Mouse (Mus musculus) T-helper 1 cell (primary cell): ENCODE data around the gene Lrrc15.

ENCODE experiments used
- in situ Hi-C: fragments of 300-600 bp; cut with MboI, MseI; formaldehyde crosslinking; loops from one replicate; pipeline ENCODE4 v1.15.1; 2025; ENCODE audit warnings: high pct_unique_total_duplicates

Lrrc15 gene

DNA sequence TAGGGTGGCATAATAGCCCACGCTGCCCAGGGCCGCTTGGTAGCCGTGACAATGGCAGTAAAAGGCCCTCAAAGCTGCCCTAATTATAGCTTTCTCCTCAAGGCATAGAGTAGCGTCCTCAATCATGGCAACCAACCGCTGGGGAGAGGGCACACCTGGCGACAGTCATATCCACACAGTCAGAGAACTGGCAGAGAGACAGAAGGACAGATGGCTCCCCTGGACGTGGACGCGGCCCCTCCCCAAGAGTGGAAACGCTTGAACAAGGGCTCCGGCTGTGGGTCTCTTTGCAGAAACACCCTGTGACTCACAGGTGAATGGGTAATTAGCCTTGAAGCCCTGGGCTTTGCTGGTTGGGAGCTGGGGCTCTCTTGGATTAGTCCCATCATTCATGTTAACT lies 4.7 kb downstream of the Lrrc15 start:
- in situ Hi-C loops, result no loop called here

DNA sequence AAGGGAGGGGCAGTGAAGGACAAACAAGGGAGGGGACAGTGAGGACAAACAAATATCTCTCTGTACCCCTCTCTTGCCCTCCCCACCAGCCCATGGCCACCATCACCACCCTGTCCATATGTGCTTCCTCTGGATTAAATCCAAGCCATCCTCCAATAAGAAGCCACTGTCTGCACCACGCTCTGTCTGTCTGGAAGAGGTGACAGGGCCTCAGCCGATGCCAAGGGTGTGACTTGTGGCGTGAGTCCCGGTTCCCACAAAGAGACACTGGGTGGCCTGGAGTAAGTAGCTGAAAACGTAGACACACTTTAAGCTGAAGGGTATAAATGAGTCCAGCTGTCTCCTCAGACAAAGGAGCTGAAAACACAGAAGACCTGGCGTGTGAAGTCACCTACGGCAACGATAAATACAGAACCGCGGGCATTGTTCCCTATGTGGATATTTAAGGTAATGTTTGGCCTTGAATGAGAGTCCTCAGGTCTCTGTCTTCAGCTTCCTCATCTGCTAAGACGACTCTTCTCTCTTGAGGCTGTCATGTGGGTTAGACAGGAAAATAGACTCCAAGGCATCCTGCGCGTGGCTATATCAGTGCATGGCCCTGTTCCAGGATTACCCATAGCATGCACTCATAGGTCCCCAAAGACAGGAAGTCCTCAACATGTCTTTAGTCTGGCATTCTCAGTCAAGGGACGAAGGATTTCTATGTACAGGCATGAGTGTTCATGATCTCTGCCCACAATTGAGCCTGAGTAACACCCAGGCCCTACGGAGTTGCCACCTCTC lies 7.3 kb downstream of the Lrrc15 start:
- in situ Hi-C loops, result no loop called here

- in situ Hi-C loops, result no loop called here
Measured at GRCm38 (mm10) chr16:30273065-30273464, 10.0 kb downstream of the Lrrc15 start.

DNA sequence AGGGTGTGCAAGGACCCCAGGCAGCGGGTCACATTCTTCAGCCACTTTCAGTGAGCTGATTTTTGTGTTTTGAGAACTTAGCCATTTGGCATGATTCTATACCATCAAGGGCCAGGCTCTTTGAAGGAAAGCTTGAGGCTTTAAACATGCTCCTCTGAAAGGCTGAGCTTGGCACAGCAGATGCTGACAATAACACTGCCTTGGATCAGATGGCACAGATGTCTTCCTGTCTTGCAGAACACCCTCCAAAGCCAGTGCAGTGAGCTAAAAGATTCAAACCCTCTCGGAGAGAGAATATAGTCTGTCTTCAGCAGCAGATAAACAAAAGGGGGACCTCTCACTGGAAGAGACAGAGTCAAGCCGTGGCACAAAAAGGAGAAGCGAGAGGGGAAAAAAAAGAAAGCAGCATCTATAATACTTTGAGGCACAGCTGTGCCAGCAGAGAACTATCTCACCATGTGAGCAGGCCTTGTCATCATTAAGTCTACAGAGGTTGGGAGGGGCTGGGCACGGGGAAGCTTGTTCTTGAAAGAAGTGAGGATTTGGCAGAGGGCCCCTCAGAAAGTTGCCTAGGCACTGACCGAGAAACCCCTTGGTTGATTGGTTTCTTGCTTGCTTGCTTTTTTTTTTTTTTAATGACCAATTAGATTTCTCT lies 11.0 kb downstream of the Lrrc15 start:
- in situ Hi-C loops, result no loop called here

DNA sequence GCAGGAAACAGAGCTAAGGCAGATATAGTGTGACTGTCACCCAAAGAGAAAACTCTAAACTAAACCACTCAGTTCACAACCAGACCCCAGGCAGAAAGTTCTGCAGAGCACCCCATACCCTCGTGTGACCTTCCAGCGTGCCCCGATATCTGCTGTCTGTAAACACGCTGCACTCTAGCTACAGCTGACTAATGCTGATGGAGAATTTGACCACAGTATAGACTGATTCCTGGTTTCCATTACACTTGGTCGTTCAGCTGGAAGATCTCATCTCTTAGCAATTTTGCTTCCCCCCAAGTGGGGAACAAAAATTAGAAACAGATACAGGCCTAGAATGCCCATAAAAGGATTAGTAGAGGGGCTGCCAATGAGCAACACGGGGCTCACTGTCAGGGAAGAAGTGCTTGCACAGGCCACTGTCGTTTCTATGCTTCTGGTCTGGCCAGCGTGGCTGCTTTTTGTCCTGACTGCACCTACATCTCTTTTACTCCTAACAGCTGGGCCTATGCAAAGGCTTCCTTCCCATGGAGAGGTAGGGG lies 11.8 kb downstream of the Lrrc15 start:
- in situ Hi-C loops, result no loop called here

- in situ Hi-C loops, result no loop called here
Measured at GRCm38 (mm10) chr16:30267359-30267758, 15.7 kb downstream of the Lrrc15 start, which contains the start of gene Cpn2. Gene Cpn2, minus strand, starts transcription at chr16:30267499.

GRCm38 (mm10) chr16:30266561-30266960 lies 16.5 kb downstream of the Lrrc15 start:
- in situ Hi-C loops, result no loop called here

DNA sequence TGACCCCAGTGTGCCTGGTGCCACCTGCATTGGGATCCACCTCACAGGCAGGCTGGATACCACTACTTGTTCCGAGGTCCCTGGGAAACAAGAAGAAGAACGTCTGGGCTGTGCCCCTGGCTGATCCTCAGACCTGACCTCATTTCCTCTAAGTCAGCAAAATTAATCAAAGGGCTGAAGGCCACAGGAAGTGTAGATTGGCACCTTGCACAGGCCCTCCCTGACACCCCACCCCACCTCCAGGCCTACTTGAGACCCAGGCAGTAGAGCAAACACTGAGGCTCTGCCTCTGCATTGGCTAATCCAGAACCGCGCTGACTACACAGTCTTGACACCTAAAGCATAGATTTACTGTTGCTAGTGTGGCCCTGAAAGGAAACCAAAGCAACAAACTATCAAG lies 17.4 kb downstream of the Lrrc15 start:
- in situ Hi-C loops, result no loop called here

DNA sequence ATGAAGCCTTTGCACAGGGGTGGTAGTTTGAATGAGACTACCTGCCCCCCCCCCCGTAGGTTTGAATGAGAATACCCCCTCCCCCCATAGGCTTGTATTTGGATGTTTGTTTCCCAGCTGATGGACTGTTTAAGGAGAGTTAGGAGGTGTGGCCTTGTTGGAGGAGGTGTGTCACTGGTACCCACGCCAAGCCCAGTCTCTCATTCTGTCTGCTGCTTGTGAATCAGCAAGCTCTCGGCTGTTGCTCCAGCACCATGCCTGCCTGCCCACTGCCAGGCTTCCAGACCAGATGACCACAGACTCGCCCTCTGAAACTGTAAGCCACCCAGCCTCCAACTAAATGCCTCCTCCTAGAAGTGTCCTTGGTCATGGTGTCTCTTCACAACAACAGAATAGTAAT lies 19.9 kb downstream of the Lrrc15 start:
- in situ Hi-C loops, result loop anchor here (5.0 kb wide), 1 partner anchor 259 kb away; no protein-coding TSS in a partner anchor

DNA sequence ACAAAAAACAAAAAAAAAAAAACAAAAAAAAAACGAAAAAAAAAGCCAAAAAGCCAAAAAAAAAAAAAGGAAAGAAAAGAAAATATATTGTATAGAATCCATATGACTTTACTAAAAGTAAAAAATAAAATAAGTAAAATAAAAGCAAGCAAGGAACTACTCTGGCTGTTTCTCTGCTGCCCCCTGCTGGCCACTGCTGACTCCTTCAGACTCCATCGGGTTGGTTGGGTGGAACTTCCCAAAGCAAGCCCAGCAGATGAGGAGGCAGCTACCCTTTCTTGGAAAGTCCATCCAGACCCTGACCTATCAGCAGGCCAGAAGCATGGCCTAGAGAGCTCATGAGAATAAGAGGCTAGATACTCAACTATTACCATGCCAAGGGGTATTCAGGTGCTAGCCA lies 20.4 kb downstream of the Lrrc15 start:
- in situ Hi-C loops, result loop anchor here (5.0 kb wide), 1 partner anchor 260 kb away; no protein-coding TSS in a partner anchor

DNA sequence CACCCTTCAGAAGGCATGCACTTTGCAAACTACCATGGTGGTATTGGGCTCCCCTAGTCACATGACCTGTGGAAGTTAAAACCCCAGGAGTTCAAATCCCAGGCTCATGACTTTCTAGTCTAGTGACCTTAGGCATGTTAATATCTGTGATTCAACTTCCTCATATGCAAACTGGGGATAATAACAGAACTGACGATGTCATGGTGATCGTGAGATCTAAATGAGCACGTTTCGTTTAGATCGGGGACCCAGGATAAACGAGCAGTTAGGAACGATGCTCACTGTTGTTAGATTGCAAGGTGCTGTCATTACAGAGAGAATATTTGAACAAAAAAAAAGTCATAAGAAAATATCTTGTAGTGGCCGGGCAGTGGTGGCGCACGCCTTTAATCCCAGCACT lies 20.9 kb downstream of the Lrrc15 start:
- in situ Hi-C loops, result loop anchor here (5.0 kb wide), 1 partner anchor 260 kb away; no protein-coding TSS in a partner anchor

GRCm38 (mm10) chr16:30261341-30261740 lies 21.7 kb downstream of the Lrrc15 start:
- in situ Hi-C loops, result loop anchor here (5.0 kb wide), 1 partner anchor 261 kb away; no protein-coding TSS in a partner anchor

DNA sequence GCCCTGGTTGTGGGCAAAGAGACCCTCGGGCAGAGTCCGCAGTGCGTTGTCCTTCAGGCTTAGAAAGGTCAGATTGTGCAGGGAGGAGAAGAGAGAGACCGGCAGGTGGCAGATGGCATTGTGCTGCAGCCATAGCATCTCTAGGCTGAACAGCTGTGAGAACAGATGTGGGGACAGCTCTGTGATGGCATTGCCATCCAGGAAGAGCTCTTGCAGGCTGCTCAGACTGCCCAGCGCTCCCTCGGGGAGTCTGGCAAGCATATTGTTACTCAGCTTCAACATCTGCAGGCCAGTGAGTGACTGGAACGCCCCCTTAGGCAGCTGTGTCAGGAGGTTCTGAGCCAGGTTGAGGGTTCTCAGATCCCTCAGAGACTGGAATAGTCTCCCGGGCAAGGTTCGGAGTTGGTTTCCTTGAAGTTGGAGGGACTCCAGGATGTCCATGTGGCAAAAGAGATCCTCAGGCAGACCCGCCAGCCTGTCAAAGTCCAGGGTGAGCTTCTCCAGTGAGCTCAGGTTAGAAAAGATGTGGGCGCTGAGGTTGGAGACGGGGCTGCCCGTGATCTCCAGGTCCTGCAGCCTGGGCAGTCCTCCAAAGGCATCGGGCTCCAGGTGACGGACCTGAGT lies 22.9 kb downstream of the Lrrc15 start:
- in situ Hi-C loops, result loop anchor here (5.0 kb wide), 1 partner anchor 262 kb away; no protein-coding TSS in a partner anchor

GRCm38 (mm10) chr16:30259444-30259843 lies 23.6 kb downstream of the Lrrc15 start:
- in situ Hi-C loops, result no loop called here

DNA sequence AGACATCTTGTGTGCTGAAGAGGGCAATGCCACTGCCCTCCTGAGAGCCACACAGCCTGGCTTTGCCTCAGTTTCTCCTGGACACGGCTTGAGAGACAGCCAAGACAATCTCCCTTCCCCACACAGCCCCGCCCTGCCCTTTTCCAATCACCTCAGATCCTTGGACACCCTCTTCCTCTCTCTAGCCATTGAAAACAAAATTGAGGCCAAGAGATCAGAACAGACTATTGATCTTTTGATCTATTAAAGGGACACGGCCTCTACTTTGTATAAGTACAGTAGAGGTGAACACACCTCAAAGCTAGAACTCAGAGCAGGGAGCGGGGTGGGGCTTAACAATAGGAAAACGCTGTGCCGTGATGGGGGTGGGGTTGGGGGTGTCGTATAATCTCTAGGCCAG lies 24.6 kb downstream of the Lrrc15 start:
- in situ Hi-C loops, result no loop called here

DNA sequence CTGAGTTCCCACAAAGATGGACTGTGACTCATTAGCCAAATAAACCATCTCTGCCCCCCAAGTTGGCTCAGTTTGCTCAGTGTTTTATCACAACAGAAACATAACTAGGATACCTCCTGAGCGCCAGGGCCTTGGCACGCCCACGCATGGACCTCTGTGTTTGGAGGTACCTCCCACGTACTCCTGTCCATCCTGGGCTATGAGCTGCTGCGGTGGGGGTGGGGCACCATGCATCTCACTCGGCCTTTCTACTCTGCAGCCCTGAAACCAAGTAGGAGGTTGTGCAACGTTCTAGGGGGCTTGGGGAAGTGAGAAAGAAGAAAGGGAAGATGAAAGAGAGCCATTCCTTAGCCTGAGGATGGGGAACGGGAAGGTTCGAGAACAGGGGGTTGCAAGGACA lies 25.3 kb downstream of the Lrrc15 start:
- in situ Hi-C loops, result no loop called here

- in situ Hi-C loops, result no loop called here
Measured at GRCm38 (mm10) chr16:30255061-30255460, 28.0 kb downstream of the Lrrc15 start.

DNA sequence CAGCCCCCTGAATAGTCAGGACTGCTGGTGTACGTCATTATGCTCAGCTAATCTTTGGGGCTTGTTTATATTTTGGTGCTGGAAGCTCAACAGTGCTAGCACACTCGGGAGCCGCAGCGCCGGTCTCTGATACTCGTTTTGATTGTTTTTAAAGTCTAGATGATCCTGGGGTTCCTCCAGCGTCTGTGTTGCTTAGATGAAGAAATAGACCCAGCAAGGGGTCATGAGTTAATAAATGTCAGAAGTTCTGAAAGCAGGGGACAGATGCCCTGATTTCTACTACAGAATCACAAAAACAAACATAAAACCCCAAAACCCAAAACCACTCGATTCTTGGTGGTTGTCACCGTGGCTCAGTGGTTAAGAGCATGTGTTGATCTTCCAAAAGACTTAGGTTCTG lies 29.2 kb downstream of the Lrrc15 start:
- in situ Hi-C loops, result no loop called here

DNA sequence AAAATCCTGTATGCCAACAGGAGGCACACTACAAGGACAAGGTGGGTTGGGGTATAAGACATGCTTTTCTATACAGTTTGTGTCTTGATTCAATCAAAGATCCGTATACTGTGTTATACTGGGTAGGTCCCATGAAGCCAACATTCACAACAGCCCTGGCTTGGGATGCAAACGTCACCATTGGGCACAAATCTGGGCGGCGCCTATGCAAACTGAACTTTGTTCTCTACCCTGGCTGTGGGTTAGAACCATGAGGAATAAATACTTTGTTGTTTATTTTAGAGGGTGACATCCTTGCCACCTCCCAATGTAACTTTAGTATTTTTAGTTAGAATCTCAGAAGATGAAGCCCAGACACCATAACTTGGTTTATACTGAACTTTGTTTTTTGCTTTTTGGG lies 29.7 kb downstream of the Lrrc15 start:
- in situ Hi-C loops, result no loop called here

- in situ Hi-C loops, result no loop called here
Measured at GRCm38 (mm10) chr16:30252003-30252418, 31.0 kb downstream of the Lrrc15 start.

DNA sequence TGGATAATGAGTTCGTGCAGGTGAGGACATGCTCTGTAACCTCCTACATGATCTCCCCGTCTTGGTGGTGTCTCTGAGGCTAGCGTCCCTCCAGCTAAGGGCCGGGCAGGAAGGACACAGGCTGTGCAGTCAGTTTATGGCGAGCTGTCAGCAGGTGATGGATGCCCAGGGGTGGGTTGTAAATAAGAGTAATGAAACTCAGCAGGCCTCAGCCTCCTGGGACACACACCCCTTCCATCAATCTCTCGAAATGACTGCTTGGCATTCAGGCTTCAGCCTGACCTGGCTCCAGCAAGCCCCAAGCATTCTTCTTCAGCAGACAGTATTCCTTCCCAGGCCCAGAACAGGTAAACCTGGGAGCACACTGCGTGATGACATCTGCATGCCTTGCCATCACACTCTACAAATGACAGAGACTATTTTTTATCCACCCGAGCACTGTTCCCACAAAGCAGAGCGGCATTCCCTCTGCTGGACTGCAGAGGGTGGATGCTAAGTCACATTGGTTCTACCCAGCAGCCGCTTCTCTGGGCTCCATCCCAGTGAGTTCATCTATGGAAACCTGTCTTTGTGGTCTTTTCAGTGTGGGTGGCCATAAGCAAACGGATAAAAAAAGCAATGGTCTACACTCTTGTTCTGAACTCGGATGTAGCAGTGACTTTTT lies 38.9 kb downstream of the Lrrc15 start:
- in situ Hi-C loops, result no loop called here

GRCm38 (mm10) chr16:30241623-30242022 lies 41.4 kb downstream of the Lrrc15 start:
- in situ Hi-C loops, result no loop called here
